Mouse (Mus musculus) ovary, adult 2 months (tissue): Measurements from ENCODE around the gene Gm15114. TPM values are rescaled to one million over a fixed set of nuclear protein-coding genes. Genes with fewer than 3 reads are reported as not detected.

Experiments used
- polyA plus RNA-seq: library from polyadenylated mRNA; depleted of rRNA; stranded (reverse); fragments of >200 nt; gene quantifications from 2 replicates; pipeline ENCODE4 v1.2.3, GENCODE M21; 2012; rRNA removed

Gene Gm15114
- not detected in 2 replicates for polyA plus RNA-seq

DNA sequence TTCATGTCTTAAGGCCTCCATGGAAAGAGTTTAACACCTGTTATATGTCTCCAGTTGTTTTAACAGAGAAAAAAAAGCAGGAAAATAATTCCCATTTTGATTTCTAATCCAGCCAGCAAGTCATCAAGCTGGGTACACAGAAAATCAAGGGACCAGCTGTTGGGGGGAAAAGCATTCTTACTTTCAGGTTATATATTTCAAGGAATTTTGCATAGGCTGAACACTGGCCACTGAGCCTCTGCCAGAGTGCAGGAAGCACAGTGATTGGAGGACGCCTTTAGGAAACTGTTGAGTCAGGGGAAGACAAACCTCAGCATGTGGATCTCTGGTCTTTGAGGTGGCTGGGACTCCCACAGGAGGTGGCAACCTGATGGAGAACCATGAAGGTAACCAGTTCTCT is at the start of gene Gm15114:
Gene Gm15114, plus strand, starts transcription at position 301 of the 400 bp plus-strand sequence.

Other genes starting within 250 kb of the Gm15114 start
- not detected in 2 replicates for gene Gm8334, start 126.2 kb downstream of the Gm15114 start, polyA plus RNA-seq
- gene Gm15127, start 174.6 kb downstream of the Gm15114 start, polyA plus RNA-seq: not detected in 2 replicates